Mouse (Mus musculus) kidney, adult 18-20 months (tissue): ENCODE measurements around the gene Gab1.

ENCODE experiments used
- DNase-seq: peaks from one replicate; pipeline ENCODE4 v3.0.0; 2021

Gab1 gene

GRCm38 (mm10) chr8:80738388-80739154 lies 141.7 kb downstream of the Gab1 start:
- DNase-seq = no peak

GRCm38 (mm10) chr8:80738046-80738387 lies 142.3 kb downstream of the Gab1 start:
- DNase-seq = peak; percentile 6

DNA sequence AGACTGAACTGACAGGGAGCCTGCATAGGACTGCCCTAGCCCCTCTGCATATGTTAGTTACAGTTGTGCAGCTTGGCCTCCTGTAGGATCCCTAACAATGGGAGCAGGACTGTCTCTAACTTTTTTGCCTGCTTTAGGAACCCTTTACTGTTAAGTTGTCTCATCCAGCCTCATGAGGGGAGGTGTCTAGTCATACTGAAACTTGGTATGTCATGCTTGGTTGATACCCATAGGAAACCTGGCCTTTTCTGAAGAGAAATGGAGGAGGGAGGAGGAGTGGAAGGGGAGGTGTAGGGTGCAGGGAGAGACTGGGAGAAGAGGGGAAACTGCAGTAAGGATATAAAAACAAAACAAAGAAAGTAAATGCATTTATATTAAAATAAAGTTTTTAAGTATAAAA lies 148.0 kb downstream of the Gab1 start:
- no peak for DNase-seq

DNA sequence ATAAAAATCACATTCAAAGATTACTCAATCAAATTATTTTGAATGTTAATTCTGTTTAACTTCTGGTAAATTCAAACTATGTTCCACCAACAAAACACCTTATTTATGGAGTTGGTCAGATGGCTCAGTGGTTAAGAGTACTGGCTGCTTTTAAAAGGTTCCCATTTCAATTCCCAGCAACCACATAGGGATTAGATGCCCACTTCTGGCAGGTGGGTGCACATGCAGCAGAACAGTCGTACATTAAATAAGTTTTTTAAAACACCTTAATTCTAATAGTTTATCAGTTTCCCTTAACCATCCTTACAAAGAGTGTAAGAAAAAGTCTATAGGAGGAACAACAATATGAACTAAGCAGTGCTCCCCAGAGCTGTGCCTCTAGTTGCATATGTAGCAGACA lies 165.9 kb downstream of the Gab1 start:
- no peak for DNase-seq
